Mouse (Mus musculus): Measurements from ENCODE around the gene Cfap73.

Gene Cfap73

GRCm38 (mm10) chr5:120652915-120653701 is 19.1 kb upstream of the Cfap73 start:
- peak; percentile 68 for DNase-seq (ENCODE audit: low read depth, low spot score)

GRCm38 (mm10) chr5:120651230-120651629 is 17.2 kb upstream of the Cfap73 start:
- Histone ChIP-seq H3K27me3 (ENCODE audit: control insufficient read depth, insufficient read depth, low read length, poor library complexity, severe bottlenecking) (no peaks in the 10 kb centered on the region), H3K36me3 (ENCODE audit: control insufficient read depth, insufficient read depth, low read length, poor library complexity, severe bottlenecking) (no peaks in the 10 kb centered on the region)
- DNase-seq (ENCODE audit: low read depth, low spot score): no peak

More at GRCm38 (mm10) chr5:120652915-120653701, 19.1 kb upstream of the Cfap73 start:
- H3K36me3 ChIP-seq (ENCODE audit: control insufficient read depth, insufficient read depth, low read length, poor library complexity, severe bottlenecking): no peaks in the 10 kb centered on the region
- H3K27me3 ChIP-seq (ENCODE audit: control insufficient read depth, insufficient read depth, low read length, poor library complexity, severe bottlenecking): no peaks in the 10 kb centered on the region

- DNase-seq (ENCODE audit: low read depth, low spot score): no peak
- H3K36me3 ChIP-seq (ENCODE audit: control insufficient read depth, insufficient read depth, low read length, poor library complexity, severe bottlenecking): no peaks in the 10 kb centered on the region
- no peaks in the 10 kb centered on the region for H3K27me3 ChIP-seq (ENCODE audit: control insufficient read depth, insufficient read depth, low read length, poor library complexity, severe bottlenecking)
Measured at GRCm38 (mm10) chr5:120649938-120650337, 15.9 kb upstream of the Cfap73 start.

DNA sequence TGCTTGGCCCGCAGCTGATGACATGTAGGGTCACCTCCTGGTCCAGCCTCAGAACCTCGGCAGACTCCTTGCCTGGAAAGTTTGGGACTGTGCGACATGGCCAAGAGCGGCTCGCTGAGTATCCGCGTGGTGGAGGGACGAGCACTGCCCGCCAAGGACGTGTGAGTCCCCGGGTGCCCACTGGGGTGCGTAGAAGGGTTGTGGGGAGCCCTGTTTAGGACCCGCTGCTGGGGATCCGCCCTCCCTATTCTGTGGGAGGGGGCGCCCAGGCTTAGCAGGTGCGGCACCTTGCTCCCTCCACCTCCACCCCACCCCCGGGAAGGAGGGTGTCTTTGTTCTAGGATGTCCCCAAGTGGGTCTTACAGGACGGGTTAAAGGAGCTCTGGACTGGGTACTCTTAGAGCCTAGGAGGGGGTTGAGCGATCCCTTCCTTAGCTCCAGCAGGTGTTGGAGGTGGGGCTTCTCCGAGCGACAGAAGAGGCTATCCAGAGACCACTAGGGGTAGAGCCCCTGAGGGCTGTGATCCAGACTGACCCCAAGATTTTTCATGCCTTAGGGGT is 15.4 kb upstream of the Cfap73 start:
- no peak for DNase-seq (ENCODE audit: low read depth, low spot score)
- Histone ChIP-seq H3K36me3 (ENCODE audit: control insufficient read depth, insufficient read depth, low read length, poor library complexity, severe bottlenecking) (no peaks in the 10 kb centered on the region), H3K27me3 (ENCODE audit: control insufficient read depth, insufficient read depth, low read length, poor library complexity, severe bottlenecking) (no peaks in the 10 kb centered on the region)

DNA sequence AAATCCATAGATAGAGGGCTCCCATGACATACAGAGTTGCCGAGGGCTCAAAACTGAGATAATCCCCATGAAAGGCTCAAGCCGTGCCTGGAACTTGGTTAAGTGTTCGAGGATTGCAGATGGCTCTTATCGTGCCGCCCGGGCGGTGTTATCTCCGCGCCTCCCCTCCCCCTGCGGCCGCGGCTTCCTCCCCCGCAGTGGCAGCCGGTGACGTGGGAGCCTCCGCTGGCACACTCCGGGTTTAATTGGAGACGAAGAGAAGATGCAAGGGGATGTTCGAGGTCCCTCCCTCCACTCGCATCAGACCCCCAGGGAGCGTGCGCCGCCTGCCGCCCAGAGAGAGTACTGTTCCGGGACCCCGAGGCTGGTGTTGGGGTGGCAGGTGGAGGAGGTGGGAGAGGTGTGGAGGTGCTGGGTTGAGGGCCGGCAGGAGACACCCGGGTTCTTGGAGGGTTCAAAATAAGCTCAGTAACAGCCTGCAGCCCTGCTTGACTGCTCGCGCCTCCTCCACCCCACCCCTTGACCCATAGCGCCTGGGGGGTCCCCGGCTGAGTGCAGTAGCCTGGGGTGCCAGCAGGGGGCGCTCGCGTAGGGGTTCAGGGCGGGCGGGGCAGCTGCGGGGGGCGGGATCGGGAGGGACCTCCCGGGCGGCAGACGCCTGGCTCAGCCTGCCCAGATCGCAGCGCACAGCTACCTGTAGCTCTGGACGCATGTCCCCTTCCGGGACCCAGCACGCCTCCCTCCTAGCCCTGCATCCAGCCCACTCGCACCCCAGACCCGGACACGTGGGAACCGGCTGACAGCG is 14.7 kb upstream of the Cfap73 start, which contains the start of gene Rasal1:
Rasal1 (plus strand) TSS at position 244 of the 805 bp plus-strand sequence.
- peak; percentile 91 for DNase-seq (ENCODE audit: low read depth, low spot score)
- no peaks in the 10 kb centered on the region for H3K36me3 ChIP-seq (ENCODE audit: control insufficient read depth, insufficient read depth, low read length, poor library complexity, severe bottlenecking)
- no peaks in the 10 kb centered on the region for H3K27me3 ChIP-seq (ENCODE audit: control insufficient read depth, insufficient read depth, low read length, poor library complexity, severe bottlenecking)

- DNase-seq (ENCODE audit: low read depth, low spot score): peak; percentile 63
Measured at GRCm38 (mm10) chr5:120647814-120648491, 13.9 kb upstream of the Cfap73 start.

GRCm38 (mm10) chr5:120647361-120647760 is 13.3 kb upstream of the Cfap73 start:
- no peaks in the 10 kb centered on the region for H3K27me3 ChIP-seq (ENCODE audit: control insufficient read depth, insufficient read depth, low read length, poor library complexity, severe bottlenecking)
- H3K36me3 ChIP-seq (ENCODE audit: control insufficient read depth, insufficient read depth, low read length, poor library complexity, severe bottlenecking): no peaks in the 10 kb centered on the region
- DNase-seq (ENCODE audit: low read depth, low spot score): no peak

More at GRCm38 (mm10) chr5:120647814-120648491, 13.9 kb upstream of the Cfap73 start:
- Histone ChIP-seq H3K27me3 (ENCODE audit: control insufficient read depth, insufficient read depth, low read length, poor library complexity, severe bottlenecking) (no peaks in the 10 kb centered on the region), H3K36me3 (ENCODE audit: control insufficient read depth, insufficient read depth, low read length, poor library complexity, severe bottlenecking) (no peaks in the 10 kb centered on the region)

DNA sequence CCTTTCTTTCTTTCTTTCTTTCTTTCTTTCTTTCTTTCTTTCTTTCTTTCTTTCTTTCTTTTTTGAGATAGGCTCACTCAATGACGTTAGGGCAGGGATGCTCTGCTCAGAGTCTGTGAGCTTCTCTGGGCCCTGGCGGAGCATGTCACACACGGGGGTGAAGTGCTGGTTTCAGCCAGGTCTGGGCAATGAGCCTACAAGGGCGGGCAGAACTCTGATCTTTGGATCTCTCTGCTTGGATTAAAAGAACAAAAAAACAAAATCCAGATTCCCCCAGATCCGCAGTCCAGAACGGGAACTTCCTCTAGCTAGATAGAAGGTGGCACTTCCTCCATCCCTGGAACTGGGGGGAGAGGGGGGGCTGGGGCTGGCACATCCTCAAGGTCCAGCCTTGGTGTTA is 11.8 kb upstream of the Cfap73 start:
- DNase-seq (ENCODE audit: low read depth, low spot score): no peak
- Histone ChIP-seq H3K36me3 (ENCODE audit: control insufficient read depth, insufficient read depth, low read length, poor library complexity, severe bottlenecking) (no peaks in the 10 kb centered on the region), H3K27me3 (ENCODE audit: control insufficient read depth, insufficient read depth, low read length, poor library complexity, severe bottlenecking) (no peaks in the 10 kb centered on the region)

DNA sequence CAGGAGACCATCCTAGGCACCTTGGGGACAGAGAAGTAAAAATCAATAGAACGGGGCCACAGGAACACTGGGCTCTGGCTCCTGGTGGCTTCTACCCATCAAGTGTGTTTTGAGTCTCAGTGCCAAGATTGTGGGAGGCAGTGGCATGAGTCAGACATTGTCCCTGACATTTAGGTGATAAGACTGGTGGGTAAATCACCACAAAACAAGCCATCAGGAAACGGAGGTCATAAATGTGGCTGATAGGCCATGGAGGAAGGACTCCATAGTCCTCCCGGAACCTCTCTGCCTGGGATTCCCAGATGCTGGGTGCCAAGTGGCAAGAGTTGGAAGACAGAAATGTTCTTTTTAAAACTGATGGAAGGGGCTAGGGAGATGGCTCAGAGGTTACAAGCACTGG is 10.2 kb upstream of the Cfap73 start:
- no peak for DNase-seq (ENCODE audit: low read depth, low spot score)
- no peaks in the 10 kb centered on the region for H3K36me3 ChIP-seq (ENCODE audit: control insufficient read depth, insufficient read depth, low read length, poor library complexity, severe bottlenecking)
- no peaks in the 10 kb centered on the region for H3K27me3 ChIP-seq (ENCODE audit: control insufficient read depth, insufficient read depth, low read length, poor library complexity, severe bottlenecking)

GRCm38 (mm10) chr5:120643365-120644085 is 9.5 kb upstream of the Cfap73 start:
- Histone ChIP-seq H3K36me3 (ENCODE audit: control insufficient read depth, insufficient read depth, low read length, poor library complexity, severe bottlenecking) (no peaks in the 10 kb centered on the region), H3K27me3 (ENCODE audit: control insufficient read depth, insufficient read depth, low read length, poor library complexity, severe bottlenecking) (no peaks in the 10 kb centered on the region)
- peak; percentile 43 for DNase-seq (ENCODE audit: low read depth, low spot score)

DNA sequence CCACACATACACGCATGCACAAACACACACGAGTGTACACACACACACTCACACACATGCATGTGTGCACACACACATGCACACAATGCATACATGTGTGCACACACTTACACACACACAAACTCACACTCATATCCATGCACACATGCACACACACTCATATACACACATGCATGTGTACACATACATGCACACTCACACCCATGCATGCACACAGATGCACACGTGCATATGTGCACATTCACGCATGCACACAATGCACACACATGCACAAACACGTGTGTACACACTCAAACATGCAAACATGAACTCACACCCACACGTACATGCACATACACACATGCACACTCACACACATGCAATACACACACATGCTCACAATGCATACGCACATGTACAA is 6.1 kb upstream of the Cfap73 start:
- no peak for DNase-seq (ENCODE audit: low read depth, low spot score)
- H3K36me3 ChIP-seq (ENCODE audit: control insufficient read depth, insufficient read depth, low read length, poor library complexity, severe bottlenecking): no peaks in the 10 kb centered on the region
- no peaks in the 10 kb centered on the region for H3K27me3 ChIP-seq (ENCODE audit: control insufficient read depth, insufficient read depth, low read length, poor library complexity, severe bottlenecking)

DNA sequence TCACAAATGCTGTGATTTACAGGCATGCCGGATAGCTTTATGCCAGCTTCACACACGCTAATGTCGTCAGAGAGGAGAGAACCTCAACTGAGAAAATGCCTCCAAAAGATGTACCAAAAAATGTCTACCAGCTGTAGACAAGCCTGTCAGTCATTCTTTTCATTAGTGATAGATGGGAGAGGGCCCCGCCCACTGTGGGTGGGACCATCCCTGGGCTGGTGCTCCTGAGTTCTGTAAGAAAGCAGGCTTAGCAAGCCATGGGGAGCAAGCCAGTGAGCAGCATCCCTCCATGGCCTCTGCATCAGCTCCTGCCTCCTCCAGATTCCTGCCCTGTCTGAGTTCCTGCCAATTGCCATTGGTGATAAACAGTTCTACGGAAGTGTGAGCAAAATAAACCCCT is 1.6 kb upstream of the Cfap73 start:
- Histone ChIP-seq H3K27me3 (ENCODE audit: control insufficient read depth, insufficient read depth, low read length, poor library complexity, severe bottlenecking) (no peaks in the 10 kb centered on the region), H3K36me3 (ENCODE audit: control insufficient read depth, insufficient read depth, low read length, poor library complexity, severe bottlenecking) (no peaks in the 10 kb centered on the region)
- DNase-seq (ENCODE audit: low read depth, low spot score): no peak

- H3K36me3 ChIP-seq (ENCODE audit: control insufficient read depth, insufficient read depth, low read length, poor library complexity, severe bottlenecking): no peaks in the 10 kb centered on the region
- peak; percentile 44 for DNase-seq (ENCODE audit: low read depth, low spot score)
- no peaks in the 10 kb centered on the region for H3K27me3 ChIP-seq (ENCODE audit: control insufficient read depth, insufficient read depth, low read length, poor library complexity, severe bottlenecking)
Measured at GRCm38 (mm10) chr5:120634860-120635259, 825 bp upstream of the Cfap73 start.

DNA sequence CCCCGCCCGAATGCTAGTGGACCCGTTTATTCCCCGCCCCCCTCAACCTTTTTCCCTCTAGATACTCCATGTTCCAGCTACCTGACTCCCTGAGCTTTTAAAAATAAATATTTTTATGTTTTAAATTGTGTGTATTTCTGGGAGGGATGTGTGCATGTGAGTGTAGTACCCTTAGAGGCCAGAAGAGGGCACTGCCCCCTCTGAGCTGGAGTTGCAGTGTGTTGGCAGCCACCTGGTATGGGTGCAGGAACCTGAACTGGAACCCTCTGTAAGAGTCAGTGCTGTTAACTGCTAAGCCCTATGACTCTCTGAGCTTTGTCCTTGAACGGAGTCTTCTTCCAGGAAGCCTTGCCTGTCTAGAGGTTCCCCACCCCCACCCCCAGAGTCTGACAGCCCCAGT is 2.1 kb downstream of the Cfap73 start:
- Histone ChIP-seq H3K36me3 (ENCODE audit: control insufficient read depth, insufficient read depth, low read length, poor library complexity, severe bottlenecking) (peaks cover 4% of the 10 kb centered on the region; the same call in 1 of the 2 replicates), H3K27me3 (ENCODE audit: control insufficient read depth, insufficient read depth, low read length, poor library complexity, severe bottlenecking) (no peaks in the 10 kb centered on the region)
- peak; percentile 40 for DNase-seq (ENCODE audit: low read depth, low spot score)

Measured in splenic B cell, adult 2 months (primary cell).